Mouse (Mus musculus) embryonic stem cell, embryonic (primary cell): ENCODE results near the gene Exosc3.
"Not testable (repeated sequence)": the region's sequence is repeated elsewhere in the genome, so short reads cannot be mapped to it uniquely, and the experiment has no call there.

Source experiments
- CTCF ChIA-PET, 4 experiments: fragments of 300-600 bp in 2 of 4; fragments of 350-600 bp in 2 of 4; sonication (Branson Sonifier 250); formaldehyde crosslinking; loops; one replicate each; lab custom pipeline; 2022; ENCODE audit warnings: inconsistent platforms in 2 of 4; lab: Charles Lee
- POLR2A ChIA-PET, 4 experiments: fragments of 300-600 bp in 2 of 4; fragments of 350-600 bp in 2 of 4; sonication (Branson Sonifier 250); formaldehyde crosslinking; loops; one replicate each; lab custom pipeline; 2022; ENCODE audit warnings: antibody characterized with exemption in 4 of 4, inconsistent platforms in 1 of 4; lab: Charles Lee

The Exosc3 gene

GRCm38 (mm10) chr4:45342286-45343155, at the start of gene Exosc3:
Gene Exosc3 (minus strand): TSS chr4:45342732.
- POLR2A ChIA-PET: interaction anchor here in 2 of 4 experiments (0.9 to 1.5 kb wide), 8 partner anchors 10 to 330 kb away, joined by 3 to 4 read pairs (median 3); partner anchors contain the start of genes Slc25a51 (in 1 of the 2) and Zbtb5 (in 1 of the 2)
- CTCF ChIA-PET: no interaction called here

GRCm38 (mm10) chr4:45392099-45392498, 49.6 kb upstream of the Exosc3 start:
- ChIA-PET POLR2A (interaction anchor here in 1 of 4 experiments (2.0 kb wide), 1 partner anchor 15 kb away, joined by 5 read pairs; no protein-coding TSS in a partner anchor), CTCF (no interaction called here)

GRCm38 (mm10) chr4:45387296-45387695, 44.8 kb upstream of the Exosc3 start:
- POLR2A ChIA-PET: interaction anchor here in 2 of 4 experiments (1.1 to 1.6 kb wide), 4 partner anchors 22 to 201 kb away, joined by 3 to 9 read pairs (median 3); partner anchors contain the start of gene Slc25a51 (in 2 of the 2)
- CTCF ChIA-PET: not testable (repeated sequence)

GRCm38 (mm10) chr4:45382133-45382532, 39.6 kb upstream of the Exosc3 start:
- POLR2A ChIA-PET: interaction anchor here in 2 of 4 experiments (0.8 to 1.4 kb wide), 3 partner anchors 9 to 370 kb away, joined by 3 to 6 read pairs (median 3); partner anchors contain the start of gene Zbtb5 (in 1 of the 2)

GRCm38 (mm10) chr4:45380903-45381580, 38.5 kb upstream of the Exosc3 start:
- CTCF ChIA-PET: interaction anchor here in 2 of 4 experiments (0.7 kb wide), 2 partner anchors 81 to 350 kb away, joined by 4 to 8 read pairs; no protein-coding TSS in a partner anchor
- POLR2A ChIA-PET: interaction anchor here in 3 of 4 experiments (0.7 kb wide), 4 partner anchors 24 to 292 kb away, joined by 3 to 5 read pairs (median 4); no protein-coding TSS in a partner anchor

More at GRCm38 (mm10) chr4:45382133-45382532, 39.6 kb upstream of the Exosc3 start:
- CTCF ChIA-PET: not testable (repeated sequence)

- ChIA-PET POLR2A (no interaction called here), CTCF (no interaction called here)
These were observed 34.0 kb upstream of the Exosc3 start for GRCm38 (mm10) chr4:45376573-45376972.

- CTCF ChIA-PET: no interaction called here
These were observed 32.3 kb upstream of the Exosc3 start for GRCm38 (mm10) chr4:45374879-45375278.

GRCm38 (mm10) chr4:45371261-45371660, 28.7 kb upstream of the Exosc3 start:
- ChIA-PET POLR2A (interaction anchor here in 2 of 4 experiments (0.6 to 0.7 kb wide), 2 partner anchors 66 to 364 kb away, joined by 3 to 4 read pairs; no protein-coding TSS in a partner anchor), CTCF (no interaction called here)

More at GRCm38 (mm10) chr4:45374879-45375278, 32.3 kb upstream of the Exosc3 start:
- POLR2A ChIA-PET: no interaction called here

- ChIA-PET CTCF (no interaction called here), POLR2A (interaction anchor here in 1 of 4 experiments (0.9 to 1.5 kb wide), 2 partner anchors 10 to 249 kb away, joined by 3 to 4 read pairs; partner anchors contain the start of gene Tomm5)
These were observed 14.1 kb upstream of the Exosc3 start for GRCm38 (mm10) chr4:45356653-45357052.

- ChIA-PET CTCF (no interaction called here), POLR2A (interaction anchor here in 3 of 4 experiments (0.5 to 1.5 kb wide), 15 partner anchors 10 to 454 kb away, joined by 3 to 5 read pairs (median 3); partner anchors contain the start of genes Slc25a51 (in 2 of the 3), Tomm5 (in 1 of the 3), Trmt10b (in 1 of the 3) and Zbtb5 (in 1 of the 3))
These were observed 773 bp downstream of the Exosc3 start, which contains the start of gene Dcaf10 for GRCm38 (mm10) chr4:45341669-45342249. Gene Dcaf10 (plus strand): TSS chr4:45342101.

- POLR2A ChIA-PET: interaction anchor here in 3 of 4 experiments (0.5 to 1.5 kb wide), 10 partner anchors 9 to 455 kb away, joined by 3 to 5 read pairs (median 3); partner anchors contain the start of genes Slc25a51 (in 1 of the 3), Tomm5 (in 1 of the 3) and Trmt10b (in 1 of the 3)
- CTCF ChIA-PET: no interaction called here
These were observed 1.3 kb downstream of the Exosc3 start for GRCm38 (mm10) chr4:45341226-45341625.

- POLR2A ChIA-PET: interaction anchor here in 2 of 4 experiments (0.6 to 1.4 kb wide), 4 partner anchors 9 to 88 kb away, joined by 3 to 5 read pairs (median 3); partner anchors contain the start of gene Dcaf10 (in 1 of the 2)
- CTCF ChIA-PET: no interaction called here
These were observed 10.1 kb downstream of the Exosc3 start for GRCm38 (mm10) chr4:45332466-45332865.

- POLR2A ChIA-PET: interaction anchor here in 1 of 4 experiments (0.9 kb wide), 1 partner anchor 11 kb away, joined by 3 read pairs; the partner anchor contains the start of genes Dcaf10 and Exosc3
- CTCF ChIA-PET: no interaction called here
These were observed 11.4 kb downstream of the Exosc3 start for GRCm38 (mm10) chr4:45331139-45331538.

- ChIA-PET CTCF (interaction anchor here in 1 of 4 experiments (0.6 kb wide), 1 partner anchor 710 kb away, joined by 5 read pairs; no protein-coding TSS in a partner anchor), POLR2A (interaction anchor here (0.7 to 1.7 kb wide), 14 partner anchors 12 to 361 kb away, joined by 3 to 6 read pairs (median 3); partner anchors contain the start of genes Zbtb5 (in 2 of the 4) and Dcaf10 (in 1 of the 4))
These were observed 22.2 kb downstream of the Exosc3 start for GRCm38 (mm10) chr4:45320159-45320816.

GRCm38 (mm10) chr4:45311056-45311455, 31.5 kb downstream of the Exosc3 start:
- CTCF ChIA-PET: no interaction called here
- POLR2A ChIA-PET: interaction anchor here in 1 of 4 experiments (0.9 kb wide), 1 partner anchor 14 kb away, joined by 3 read pairs; the partner anchor contains the start of gene Trmt10b

- ChIA-PET POLR2A (interaction anchor here in 2 of 4 experiments (1.1 to 1.8 kb wide), 2 partner anchors 12 kb away, joined by 3 to 6 read pairs; no protein-coding TSS in a partner anchor), CTCF (interaction anchor here (0.6 to 1.7 kb wide), 17 partner anchors 8 to 458 kb away, joined by 3 to 8 read pairs (median 4); partner anchors contain the start of genes Trmt10b (in 3 of the 4), Polr1e (in 1 of the 4) and Slc25a51 (in 1 of the 4))
These were observed 33.9 kb downstream of the Exosc3 start for GRCm38 (mm10) chr4:45308606-45309005.
